Mouse (Mus musculus) retina, adult 2 months (tissue): ENCODE results near the gene Snapin.
A peak's percentile ranks its signal among the peaks of the same experiment; 100 is the strongest.

ENCODE experiments used
- DNase-seq: peaks from one replicate; pipeline ENCODE4 v3.0.0-alpha.2; 2012; ENCODE audit warnings: low read depth, low spot score

Gene Snapin

DNA sequence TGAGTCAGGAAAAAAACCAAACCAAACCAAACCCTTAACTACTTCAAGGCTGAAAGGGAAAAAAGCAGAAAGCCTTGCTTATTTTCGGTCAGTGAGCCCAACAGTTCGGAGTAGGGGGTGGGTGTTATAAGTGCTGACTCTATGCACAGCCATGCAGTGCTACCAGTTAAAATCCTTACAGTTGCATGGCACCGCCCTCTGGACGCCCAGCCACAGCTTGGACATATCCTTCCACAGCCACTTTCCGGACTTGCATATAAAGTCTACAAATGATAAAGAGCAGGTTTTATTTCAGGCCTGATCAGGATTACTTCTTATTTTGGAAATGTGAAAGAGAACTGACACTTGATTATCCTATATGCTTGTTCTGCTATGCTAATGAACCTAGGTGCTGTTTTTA is 14.4 kb upstream of the Snapin start:
- DNase-seq: no peak

DNA sequence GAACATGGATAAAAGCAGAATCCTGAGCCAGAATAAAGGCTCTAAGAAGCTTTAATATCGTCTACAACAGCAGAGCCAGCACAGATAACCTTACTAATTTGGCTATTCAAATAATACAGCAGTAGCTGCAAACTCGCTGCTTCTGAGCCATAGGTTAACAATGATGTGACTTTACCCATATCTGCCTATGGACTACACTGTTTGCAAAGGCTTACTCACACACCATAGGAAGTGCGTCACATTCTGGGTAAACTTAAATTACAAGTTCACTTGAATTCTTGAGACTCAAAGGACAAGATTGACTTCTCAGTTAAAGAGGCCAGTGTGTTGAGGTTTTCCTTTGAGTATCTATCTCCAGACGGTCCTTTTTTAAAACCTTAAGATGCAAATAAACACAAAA is 12.6 kb upstream of the Snapin start:
- no peak for DNase-seq

DNA sequence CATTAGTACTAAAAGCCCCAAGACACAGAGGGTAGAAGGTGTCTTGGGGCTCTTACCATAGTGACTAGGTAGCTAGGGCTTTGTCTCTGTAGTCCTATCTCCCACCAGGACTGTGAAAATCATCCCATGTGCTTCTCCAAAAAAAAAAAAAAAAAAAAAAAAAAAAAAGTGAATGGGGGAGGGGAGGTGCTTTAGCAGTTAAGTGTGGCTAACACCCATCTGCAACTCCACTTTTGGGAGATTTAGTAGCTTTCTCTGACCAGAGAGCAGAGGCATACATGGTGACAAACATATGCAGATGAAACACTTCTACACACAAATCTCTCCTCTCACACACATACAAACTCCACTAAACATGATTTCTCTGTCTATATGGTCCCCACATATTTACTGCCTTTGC is 6.8 kb upstream of the Snapin start:
- no peak for DNase-seq

DNA sequence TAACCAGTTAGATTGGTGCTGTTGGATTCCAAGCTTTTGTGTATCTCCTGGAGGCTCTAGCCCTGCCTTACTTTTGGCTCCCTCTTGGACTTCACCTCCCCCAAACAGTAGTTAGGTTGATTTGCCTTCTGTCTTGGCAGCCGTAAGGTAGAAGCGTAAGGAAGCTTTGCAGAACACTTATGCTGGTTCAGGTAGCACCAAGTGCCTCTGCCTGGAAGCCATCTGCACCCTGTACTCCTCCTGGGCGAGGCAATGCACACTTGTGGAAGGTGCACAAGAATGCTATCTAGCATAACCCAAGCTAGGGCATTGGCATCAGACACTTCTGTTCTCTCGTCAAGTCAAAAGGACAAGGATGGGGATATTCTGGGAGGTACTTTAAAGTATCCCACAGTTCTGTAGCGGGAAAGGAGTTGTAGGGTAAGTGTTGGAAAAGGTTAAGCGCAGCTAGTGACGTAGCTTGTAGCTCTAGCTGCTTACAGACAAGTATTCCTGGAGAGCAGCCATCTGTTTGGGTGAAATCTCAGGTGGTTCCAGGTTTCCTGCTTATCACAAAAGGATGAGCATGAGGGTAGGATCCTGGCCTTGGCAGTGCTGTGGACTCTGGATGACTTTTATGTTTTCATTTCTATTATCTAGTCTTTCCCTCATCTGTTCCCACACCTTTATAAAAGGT is 5.2 kb upstream of the Snapin start:
- DNase-seq: no peak

DNA sequence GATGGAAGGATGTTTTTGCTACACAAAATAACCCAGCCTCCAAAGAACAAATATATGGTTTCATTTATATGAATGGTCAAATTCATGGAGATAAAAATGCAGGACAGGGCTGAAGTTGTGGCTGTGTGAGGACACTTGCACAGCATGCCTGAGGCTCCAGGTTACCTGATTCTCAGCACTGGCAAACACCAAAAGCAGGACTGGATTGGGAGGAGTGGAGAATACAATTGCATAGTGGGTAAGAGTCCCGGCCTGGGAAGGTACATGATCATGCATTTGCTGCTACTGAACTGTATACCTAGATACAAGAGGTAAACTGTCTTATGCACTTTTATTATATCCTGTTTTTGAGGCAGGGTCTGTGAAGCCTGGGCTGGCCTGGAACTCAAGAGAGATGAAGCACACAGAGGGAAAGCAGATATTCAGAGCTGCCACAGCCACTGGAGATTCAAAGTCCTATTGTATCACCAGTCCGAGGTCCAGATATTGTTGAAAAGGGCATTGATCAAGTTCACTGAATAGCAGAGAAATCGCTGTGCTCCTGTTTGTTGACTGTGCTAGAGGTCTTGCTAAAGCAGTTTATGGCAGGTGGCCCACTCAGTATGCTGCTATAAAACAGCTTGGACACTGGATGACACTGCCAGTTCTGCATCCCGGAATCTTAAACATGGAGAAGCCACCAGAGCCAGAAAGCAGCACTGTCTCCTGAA is 3.2 kb upstream of the Snapin start:
- no peak for DNase-seq

DNA sequence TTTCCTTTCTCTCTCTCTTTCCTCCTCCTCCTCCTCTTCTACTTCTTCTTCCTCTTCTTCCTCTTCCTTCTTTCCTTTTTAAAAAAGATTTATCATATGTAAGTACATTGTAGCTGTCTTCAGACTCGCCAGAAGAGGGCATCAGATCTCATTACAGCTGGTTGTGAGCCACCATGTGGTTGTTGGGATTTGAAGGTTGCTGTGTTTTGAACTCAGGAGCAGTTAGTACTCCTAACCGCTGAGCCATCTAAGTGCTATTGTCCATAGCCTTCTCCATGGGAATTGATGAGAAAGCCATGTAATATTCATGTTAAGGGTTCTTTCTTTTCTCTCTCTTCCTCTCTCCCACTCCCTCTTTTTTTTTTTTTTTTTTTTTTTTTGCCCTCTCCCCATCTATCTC is 517 bp upstream of the Snapin start:
- no peak for DNase-seq

DNA sequence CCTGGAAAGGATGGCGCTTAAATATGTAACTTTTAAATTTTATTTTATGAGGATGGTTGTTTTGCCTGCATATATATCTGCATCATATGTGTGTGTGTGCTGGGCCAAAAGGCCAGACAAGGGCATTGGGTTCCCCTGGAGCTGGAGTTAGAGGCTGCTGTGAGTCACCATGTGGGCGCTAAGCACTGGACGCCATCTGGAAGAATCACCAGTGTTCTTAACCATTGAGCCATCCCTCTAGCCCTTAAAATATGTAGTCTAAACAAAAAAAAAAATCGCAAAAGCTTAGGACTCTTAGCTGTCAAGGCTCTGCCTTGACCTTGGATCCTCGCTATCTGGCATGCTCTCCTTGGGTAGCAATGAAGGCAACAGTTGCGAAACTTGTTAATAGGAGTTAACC is 2.3 kb downstream of the Snapin start:
- DNase-seq: no peak

DNA sequence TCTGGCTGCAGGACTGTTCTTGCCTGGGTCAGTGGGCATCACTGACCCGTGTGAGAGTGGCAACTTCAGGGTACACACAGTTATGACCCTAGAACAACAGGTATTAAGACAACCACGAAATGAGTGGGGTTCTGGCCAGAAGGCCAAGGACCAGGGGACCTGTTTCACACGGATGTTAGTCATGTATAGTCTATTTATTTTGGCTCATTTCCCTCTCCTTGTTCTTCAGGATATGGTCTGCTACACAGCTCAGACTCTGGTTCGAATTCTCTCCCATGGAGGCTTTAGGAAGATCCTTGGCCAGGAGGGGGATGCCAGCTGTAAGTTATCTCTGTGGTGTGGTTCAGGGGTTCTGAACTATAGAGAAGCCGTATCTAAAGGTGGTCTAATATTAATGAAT is 3.8 kb downstream of the Snapin start:
- no peak for DNase-seq

DNA sequence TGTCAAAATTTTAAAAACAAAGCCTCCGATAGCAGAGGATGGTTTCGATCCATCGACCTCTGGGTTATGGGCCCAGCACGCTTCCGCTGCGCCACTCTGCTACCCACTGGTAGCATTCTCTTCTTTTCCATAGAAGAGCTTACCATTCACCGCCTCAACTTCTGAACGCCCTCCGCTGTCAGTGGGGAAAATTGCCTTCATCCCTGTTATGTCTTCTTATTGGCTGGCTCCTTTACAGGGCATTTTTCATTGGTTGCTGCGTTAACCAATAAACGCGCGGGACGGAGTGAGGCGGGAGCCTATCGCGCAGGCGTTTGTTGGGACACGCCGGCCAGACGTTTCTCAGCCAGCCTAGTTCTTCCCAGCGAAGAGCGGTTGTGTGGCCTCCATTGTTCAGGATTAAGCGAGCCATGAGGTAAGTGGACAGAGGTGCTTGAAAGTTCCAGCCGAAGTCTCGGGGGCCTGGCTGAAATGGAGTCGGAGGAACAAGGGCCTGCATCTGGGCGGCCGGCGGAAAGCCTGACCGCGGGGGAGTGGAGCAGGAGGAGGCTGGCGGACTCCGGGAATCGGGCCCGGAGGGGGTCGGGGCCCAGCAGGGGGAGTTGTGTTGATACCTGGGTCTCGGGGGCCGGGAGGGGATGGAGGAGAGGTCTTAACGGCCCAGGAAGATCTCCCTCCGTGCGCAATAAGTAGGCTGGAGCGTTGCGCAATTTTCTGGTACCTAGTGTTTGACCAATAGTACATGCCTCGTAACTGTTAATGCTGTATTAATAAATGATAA is 14.8 kb downstream of the Snapin start, which contains the start of gene Ilf2:
Ilf2 (plus strand) TSS at position 296 of the 781 bp plus-strand sequence.
- DNase-seq: peak; percentile 96

DNA sequence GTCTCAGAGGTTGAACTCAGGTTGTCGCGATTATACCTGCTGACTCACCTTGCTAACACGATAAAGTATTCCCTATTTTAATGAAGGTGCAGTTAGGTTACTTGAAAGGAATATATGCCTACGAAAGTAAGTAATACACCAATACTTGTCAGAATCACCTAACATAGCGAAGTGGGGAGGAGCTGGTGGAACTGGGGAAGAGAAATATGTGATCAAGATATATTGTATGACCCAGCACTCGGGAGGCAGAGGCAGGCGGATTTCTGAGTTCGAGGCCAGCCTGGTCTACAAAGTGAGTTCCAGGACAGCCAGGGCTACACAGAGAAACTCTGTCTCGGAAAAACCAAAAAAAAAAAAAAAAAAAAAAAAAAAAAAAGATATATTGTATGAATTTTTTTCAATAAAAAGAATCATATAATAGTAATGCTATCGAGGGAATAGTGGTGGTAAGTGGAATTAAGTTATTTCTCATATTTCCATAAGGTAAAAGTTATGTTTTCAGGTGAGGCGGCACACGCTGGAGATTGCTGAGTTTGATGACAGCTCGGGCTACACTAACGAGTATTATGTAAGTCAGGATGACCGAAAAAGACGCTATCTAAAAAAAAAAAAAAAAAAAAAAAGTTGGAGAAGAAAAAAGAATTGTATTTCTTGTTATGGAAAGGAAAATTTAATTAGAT is 15.5 kb downstream of the Snapin start:
- no peak for DNase-seq

DNA sequence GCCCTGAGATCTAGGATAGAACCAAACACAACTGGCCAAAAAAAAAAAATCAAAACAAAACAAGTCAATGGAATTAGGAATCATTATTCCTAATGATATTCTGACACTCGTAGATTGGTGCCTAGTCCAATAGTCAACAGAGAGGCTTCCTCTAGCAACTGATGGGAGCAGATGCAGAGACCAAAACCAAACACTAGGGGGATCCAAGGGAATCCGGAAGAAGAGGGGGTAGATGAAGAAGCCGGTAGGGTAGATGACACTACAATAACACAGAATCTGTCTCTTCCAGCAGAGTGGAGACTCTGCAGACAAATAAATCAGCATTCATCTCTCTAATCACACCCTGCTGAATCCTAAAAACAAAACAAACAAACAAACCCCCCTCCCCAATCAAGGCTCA is 18.6 kb downstream of the Snapin start:
- DNase-seq: no peak

DNA sequence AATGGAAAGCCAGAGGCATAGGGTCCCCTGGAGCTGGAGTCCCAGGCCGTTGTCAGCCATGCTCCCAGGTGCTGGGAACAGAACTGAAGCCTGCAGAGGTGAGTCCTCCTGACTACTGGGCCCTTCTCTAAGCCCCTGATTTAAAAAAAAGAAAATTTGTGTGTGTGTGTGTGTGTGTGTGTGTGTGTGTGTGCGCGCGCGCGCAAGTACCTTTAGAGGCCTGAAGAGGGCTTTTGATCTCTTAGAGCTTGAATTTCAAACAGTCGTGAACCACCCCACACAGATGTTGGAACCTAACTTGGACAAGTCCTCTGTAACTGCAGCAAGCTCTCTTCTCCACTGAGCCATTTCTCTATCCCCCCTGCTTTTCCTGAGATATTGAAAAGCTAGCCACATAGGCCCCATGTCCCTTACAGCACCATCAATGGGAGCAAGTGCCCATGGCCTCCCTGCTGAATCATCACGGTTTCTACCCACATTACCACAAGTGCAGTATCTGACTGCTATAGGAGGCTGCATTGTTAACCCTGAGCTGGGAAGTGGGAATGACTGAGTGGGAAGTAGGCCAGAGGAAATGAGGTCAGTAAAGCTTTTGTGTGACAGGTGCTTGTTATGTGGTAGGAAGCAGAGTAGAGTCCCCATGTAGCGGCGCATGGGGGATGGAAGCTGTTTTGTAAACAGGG is 23.1 kb downstream of the Snapin start:
- DNase-seq: no peak

DNA sequence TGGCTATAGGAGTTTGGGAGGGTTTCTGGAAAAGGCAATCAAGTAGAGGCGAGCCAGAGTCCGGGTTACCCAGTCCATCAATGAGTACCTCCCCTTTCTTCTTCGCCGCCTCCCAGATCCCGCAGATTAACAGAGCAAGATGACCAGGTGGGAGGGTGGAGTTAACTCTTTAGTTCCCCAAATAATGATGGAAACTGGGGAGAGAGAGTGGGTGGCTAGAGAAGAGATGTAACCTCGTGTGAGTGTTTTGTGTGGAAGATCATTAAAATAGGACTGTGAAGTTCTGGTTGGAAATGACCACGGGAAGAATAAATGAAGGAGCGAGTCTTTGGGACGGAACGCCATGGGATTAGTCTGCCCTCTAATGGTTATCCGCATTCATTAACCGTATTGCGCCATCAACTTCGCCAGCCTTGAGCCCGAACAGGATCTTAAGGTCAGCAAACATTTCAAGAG is 24.5 kb downstream of the Snapin start:
- DNase-seq: peak; percentile 39

DNA sequence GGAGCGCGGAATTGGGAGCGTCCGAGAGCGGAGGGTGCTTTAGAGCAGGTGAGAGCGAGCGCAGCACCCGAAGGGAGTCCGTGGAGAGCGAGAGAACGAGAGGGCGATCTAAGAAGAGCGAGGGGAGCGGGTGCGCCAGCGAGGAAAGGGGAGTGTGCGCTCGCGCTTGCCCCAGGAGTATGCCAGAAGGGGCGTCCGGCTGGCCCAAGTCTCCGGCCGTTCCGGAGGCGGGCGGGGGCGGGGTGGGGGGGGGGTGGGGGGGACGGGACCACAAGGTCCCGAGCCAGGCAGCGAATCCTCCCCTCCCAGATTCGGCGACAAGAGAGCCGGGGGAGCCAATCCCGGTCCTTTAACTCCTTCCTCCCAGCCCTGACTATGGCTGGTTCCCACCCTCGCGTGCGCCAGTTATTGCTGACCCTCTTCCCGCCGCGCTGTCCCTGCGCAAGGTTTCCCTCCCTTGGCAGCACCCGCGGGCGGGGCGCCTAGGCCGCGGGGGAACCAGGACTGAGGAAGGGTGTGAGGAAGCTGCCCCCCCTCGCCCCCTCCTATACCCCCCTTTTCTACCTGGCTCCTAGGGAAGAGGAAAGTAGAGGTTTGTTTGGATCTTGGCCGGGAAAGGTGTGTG is 25.0 kb downstream of the Snapin start, which contains the start of gene Npr1:
Npr1 (minus strand) TSS at position 181 of the 625 bp plus-strand sequence.
- DNase-seq: no peak

DNA sequence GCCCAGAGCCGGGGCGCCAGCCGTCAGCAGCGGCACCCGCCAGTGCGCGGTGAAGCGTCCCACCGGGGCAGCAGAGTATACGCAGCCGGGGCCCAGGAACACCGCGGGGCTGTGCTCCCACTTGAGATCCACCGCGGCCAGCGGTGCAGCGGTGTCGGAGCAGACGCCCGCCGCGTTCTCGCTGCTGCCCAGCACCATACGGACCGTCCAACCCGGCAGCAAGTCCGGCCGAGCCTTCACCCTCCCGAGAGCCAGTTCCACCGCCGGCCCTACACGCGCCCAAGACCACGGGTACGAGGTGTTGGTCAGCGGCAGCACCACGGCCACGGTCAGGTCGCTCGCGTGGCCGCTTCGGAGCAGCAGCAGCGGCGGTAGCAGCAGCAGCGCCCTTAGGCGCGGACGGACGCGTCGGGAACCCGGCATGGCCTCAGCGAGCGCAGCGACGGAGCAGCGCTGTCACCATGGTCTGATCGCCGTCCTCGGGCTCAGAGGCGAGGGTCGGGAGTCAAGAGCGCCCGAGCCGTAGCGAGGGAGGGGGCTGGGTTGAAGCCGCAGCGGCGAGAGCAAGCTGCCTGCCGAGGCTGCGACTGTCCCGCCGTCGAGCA is 25.6 kb downstream of the Snapin start:
- no peak for DNase-seq

DNA sequence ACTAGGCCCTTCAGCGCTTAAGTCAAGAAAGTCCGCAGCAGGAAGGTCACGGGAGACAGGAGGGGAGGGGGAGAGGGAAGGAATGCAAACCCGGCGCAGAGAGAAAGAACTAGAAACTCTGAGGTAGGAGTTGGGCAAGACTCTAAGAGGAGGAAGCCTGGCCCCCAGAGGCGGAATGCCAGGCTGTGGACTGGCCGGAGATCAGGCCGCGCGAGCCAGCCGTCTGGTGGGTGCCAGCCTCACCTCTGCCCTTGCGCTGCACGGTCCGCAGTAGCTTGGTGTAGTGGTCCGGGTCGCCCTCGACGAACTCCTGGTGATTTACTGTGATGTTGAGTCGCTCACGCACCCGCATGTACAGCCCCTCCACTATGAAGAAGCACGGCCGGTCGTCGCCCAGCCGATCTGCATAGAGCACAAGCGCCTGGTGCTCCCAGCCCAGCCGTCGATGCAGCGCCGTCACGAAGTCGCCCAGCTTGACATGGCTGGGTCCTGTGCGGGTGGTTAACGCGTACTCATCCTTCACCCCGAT is 26.2 kb downstream of the Snapin start:
- DNase-seq: no peak

DNA sequence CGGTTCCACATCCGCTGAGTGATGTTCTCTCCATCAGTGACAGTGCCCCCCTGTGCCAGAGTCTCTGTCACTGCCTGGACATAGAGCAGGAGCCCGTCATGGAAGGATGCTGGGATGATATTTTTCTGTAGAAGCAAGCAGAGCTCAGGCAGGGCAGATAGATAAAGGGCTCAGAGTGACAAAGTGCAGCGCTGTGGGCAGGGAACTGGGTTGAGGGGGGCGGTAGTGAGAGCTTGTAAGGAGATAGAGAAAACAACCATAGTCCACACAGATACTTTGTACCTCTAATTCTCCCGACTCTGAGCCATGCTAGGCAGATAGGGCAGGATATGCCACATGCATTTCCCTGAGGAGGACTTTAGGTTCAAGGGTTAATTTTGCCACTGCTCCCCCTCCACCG is 28.3 kb downstream of the Snapin start:
- no peak for DNase-seq

DNA sequence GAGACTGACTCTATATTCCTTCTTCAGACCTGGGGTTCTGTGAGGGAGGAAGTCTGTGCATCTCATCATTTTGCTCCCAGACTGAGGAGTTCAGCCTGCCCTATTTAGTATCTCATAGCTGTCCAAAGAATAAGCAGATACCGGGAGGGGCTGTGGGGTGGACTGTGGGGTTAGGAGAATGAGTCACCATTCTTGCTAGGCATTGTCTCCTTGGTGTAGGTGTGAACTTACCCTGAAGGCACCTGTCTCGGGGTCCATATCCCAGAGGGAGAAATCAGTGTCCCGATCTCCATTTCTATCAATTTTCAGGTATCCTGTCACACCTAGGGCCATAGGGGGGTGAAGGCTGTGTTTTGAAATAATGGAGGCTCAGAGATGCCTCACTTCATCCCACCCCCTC is 28.9 kb downstream of the Snapin start:
- no peak for DNase-seq

DNA sequence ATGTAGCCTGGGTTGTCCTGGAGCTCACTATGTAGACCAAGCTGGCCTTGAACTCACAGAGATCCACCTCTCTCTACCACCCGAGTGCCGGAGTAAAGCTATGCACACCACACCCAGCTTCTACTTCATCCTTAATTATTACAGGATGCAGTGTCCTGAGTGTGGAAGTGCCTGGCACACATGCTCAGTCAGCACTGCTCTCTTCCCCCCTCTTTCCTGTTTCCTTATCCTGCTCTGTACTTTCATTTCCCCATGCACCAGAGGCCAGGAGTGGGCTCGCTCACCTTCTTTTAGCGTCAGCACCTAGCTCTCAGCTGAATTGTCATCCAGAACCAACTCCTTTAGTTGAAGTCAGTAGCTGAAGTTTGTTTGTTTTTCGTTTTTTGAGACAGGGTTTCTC is 30.5 kb downstream of the Snapin start:
- DNase-seq: no peak

DNA sequence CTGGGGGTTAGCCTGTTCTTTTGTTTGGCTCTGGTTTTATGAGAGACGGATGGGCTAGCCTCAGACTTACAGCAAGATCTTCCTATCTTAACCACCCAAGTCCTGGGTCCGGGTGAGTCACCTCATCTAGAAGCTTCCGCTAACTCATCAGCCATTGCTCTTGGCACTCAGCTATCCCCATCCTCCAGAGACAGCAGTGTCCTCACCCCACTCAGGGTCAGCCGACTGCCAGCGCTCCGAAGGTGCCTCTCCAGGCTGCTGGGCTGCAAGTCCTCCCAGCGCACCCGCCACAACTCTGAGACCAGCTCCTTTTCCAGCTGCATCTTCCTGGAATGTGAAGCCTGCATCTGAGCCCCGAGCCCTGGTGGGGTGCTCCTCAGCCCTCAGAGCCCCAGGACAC is 31.1 kb downstream of the Snapin start:
- no peak for DNase-seq
